ENCODE assay signal across 14 mouse cellular contexts in the genomic region with DNA sequence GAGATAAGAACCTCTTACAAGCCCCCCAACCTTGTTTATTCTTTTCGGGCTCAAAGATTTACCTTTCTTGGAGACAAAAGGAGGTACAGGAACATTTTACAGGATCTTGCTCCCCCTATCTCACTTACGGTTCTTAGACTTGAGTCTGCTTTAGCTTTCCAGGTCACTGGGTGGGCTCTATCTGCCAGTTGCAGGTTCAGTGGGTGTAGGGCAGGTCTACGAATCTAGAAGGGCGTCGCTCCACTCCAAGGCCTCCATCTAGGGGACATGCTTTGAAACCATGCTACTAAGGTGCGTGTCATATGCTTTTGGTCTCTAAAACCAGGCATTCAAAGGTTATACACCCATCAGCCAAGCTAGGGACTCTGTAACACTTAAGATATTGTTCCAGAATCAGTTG. TPM values are rescaled to one million over a fixed set of nuclear protein-coding genes. Genes with fewer than 3 reads are reported as not detected.
DNase-seq lines count a peak whose midpoint lies in the region; ATAC-seq lines count a peak whose summit lies in the region.
"Had no signal": no experiment of that assay in that cellular context is flagged by ENCODE, and none has a peak within 500 bp of the region (broad histone marks: within the 10 kb centered on the region; RNA-seq: fewer than 3 reads in every experiment).

No protein-coding gene starts in this region.

- H3K9me3 ChIP-seq in kidney, embryonic 14.5 days (ENCODE audit: control insufficient read depth, low read length): no peaks in the 10 kb centered on the region
- no peaks in the 10 kb centered on the region for H3K9me3 ChIP-seq in kidney, embryonic 15.5 days (replicated peaks)
- H3K9me3 ChIP-seq in hindbrain, embryonic 14.5 days (ENCODE audit: control insufficient read depth, low read length): no peaks in the 10 kb centered on the region
- no peaks in the 10 kb centered on the region for H3K9me3 ChIP-seq in midbrain, embryonic 14.5 days (ENCODE audit: control insufficient read depth, low read length)
- H3K9me3 ChIP-seq: heart, embryonic 15.5 days; lung, embryonic 15.5 days had no signal

- H3K4me1 ChIP-seq in kidney, embryonic 14.5 days (ENCODE audit: control insufficient read depth, insufficient read depth, low read length): peaks cover 2% of the 10 kb centered on the region; the same call in 1 of the 2 replicates
- H3K4me1 ChIP-seq in kidney, embryonic 15.5 days: peaks cover 5% of the 10 kb centered on the region
- peaks cover 9% of the 10 kb centered on the region; the same call in 1 of the 2 replicates for H3K4me1 ChIP-seq in hindbrain, embryonic 14.5 days (replicated peaks; ENCODE audit: control insufficient read depth, insufficient read depth, low read length)
- H3K4me1 ChIP-seq in midbrain, embryonic 14.5 days (ENCODE audit: control insufficient read depth, insufficient read depth, low read length): peaks cover 20% of the 10 kb centered on the region

- ATAC-seq in kidney, embryonic 14.5 days (ENCODE audit: low FRiP score, low TSS enrichment): no peak
- no peak for ATAC-seq in kidney, embryonic 15.5 days (replicated peaks; ENCODE audit: low FRiP score)
- ATAC-seq in hindbrain, embryonic 14.5 days (ENCODE audit: low FRiP score): no peak
- ATAC-seq in midbrain, embryonic 14.5 days (ENCODE audit: low FRiP score, low TSS enrichment): no peak
- ATAC-seq: activated CD4-positive, CD25-positive, alpha-beta regulatory T cell, adult 4 months had no signal

- H3K4me3 ChIP-seq in kidney, embryonic 14.5 days (ENCODE audit: low read length): no peak overlapping the region
- no peak overlapping the region for H3K4me3 ChIP-seq in kidney, embryonic 15.5 days (replicated peaks)
- no peak overlapping the region for H3K4me3 ChIP-seq in hindbrain, embryonic 14.5 days (replicated peaks; ENCODE audit: low read length)
- H3K4me3 ChIP-seq in midbrain, embryonic 14.5 days (replicated peaks; ENCODE audit: low read depth, low read length): no peak overlapping the region
- H3K4me3 ChIP-seq: heart, embryonic 15.5 days; lung, embryonic 15.5 days had no signal

- H3K4me2 ChIP-seq in kidney, embryonic 14.5 days (replicated peaks; ENCODE audit: low read depth, low read length): no peak overlapping the region
- H3K4me2 ChIP-seq in kidney, embryonic 15.5 days: no peak overlapping the region
- H3K4me2 ChIP-seq in hindbrain, embryonic 14.5 days (replicated peaks): no peak overlapping the region
- no peak overlapping the region for H3K4me2 ChIP-seq in midbrain, embryonic 14.5 days (ENCODE audit: low read length)
- H3K4me2 ChIP-seq: heart, embryonic 15.5 days; lung, embryonic 15.5 days had no signal

- DNase-seq in c-Kit-positive CD71-negative TER-119-negative erythroid progenitor cells, embryonic 14.5 days (ENCODE audit: low read depth): peak; percentile 24
- no peak for DNase-seq in hindbrain, embryonic 14.5 days (ENCODE audit: low spot score)
- DNase-seq in midbrain, embryonic 14.5 days: no peak
- no peak for DNase-seq in gastrocnemius, adult 18-20 months (ENCODE audit: low spot score)
- no peak for DNase-seq in adipocyte (ENCODE audit: low spot score)
- DNase-seq: cerebellum, adult 11-12 months; kidney, postnatal 14 days; spleen, adult 18-20 months had no signal

- H3K36me3 ChIP-seq in kidney, embryonic 14.5 days (ENCODE audit: control insufficient read depth, insufficient read depth, low read length): peaks cover 22% of the 10 kb centered on the region
- peaks cover 26% of the 10 kb centered on the region for H3K36me3 ChIP-seq in kidney, embryonic 15.5 days
- 0 out of 2 replicates have a peak, but pooled peaks cover 5% of the 10 kb centered on the region for H3K36me3 ChIP-seq in hindbrain, embryonic 14.5 days (replicated peaks; ENCODE audit: control insufficient read depth, insufficient read depth)
- no peaks in the 10 kb centered on the region for H3K36me3 ChIP-seq in midbrain, embryonic 14.5 days (ENCODE audit: control insufficient read depth, insufficient read depth, low read length)

- no peak overlapping the region for H3K9ac ChIP-seq in kidney, embryonic 14.5 days (ENCODE audit: low read depth, low read length)
- no peak overlapping the region for H3K9ac ChIP-seq in kidney, embryonic 15.5 days
- no peak overlapping the region for H3K9ac ChIP-seq in hindbrain, embryonic 14.5 days
- no peak overlapping the region for H3K9ac ChIP-seq in midbrain, embryonic 14.5 days (replicated peaks; ENCODE audit: low read length)
- H3K9ac ChIP-seq: heart, embryonic 15.5 days; lung, embryonic 15.5 days had no signal

- no peaks in the 10 kb centered on the region for H3K27me3 ChIP-seq in kidney, embryonic 14.5 days (ENCODE audit: control insufficient read depth, insufficient read depth, low read length)
- no peaks in the 10 kb centered on the region for H3K27me3 ChIP-seq in kidney, embryonic 15.5 days
- H3K27me3 ChIP-seq in hindbrain, embryonic 14.5 days (ENCODE audit: control insufficient read depth, insufficient read depth, low read length): no peaks in the 10 kb centered on the region
- H3K27me3 ChIP-seq in midbrain, embryonic 14.5 days (ENCODE audit: control insufficient read depth, insufficient read depth, low read length): no peaks in the 10 kb centered on the region
- H3K27me3 ChIP-seq: heart, embryonic 15.5 days; lung, embryonic 15.5 days had no signal

- WGBS in kidney, embryonic 14.5 days: 78% methylated on average over 6 of the region's 6 CpGs
- WGBS in kidney, embryonic 15.5 days: 78% methylated on average over 6 of the region's 6 CpGs
- WGBS in hindbrain, embryonic 14.5 days: 59% methylated on average over 6 of the region's 6 CpGs
- 70% methylated on average over 6 of the region's 6 CpGs for WGBS in midbrain, embryonic 14.5 days

- H3K27ac ChIP-seq in kidney, embryonic 14.5 days (ENCODE audit: low read depth, low read length): 0 out of 2 replicates have a peak overlapping the region, but pooled peaks have one; percentile 11
- no peak overlapping the region for H3K27ac ChIP-seq in kidney, embryonic 15.5 days
- H3K27ac ChIP-seq in hindbrain, embryonic 14.5 days: peak overlapping the region; percentile 21; the same call in 1 of the 2 replicates
- H3K27ac ChIP-seq in midbrain, embryonic 14.5 days (replicated peaks; ENCODE audit: low read depth, low read length): peak overlapping the region; percentile 77
- H3K27ac ChIP-seq: heart, embryonic 15.5 days; lung, embryonic 15.5 days had no signal

RNA-seq across cellular contexts. Expression of a gene that starts 18.2 kb away (rescaled TPM):
- 25.0 and 28.4 TPM in 2 replicates for polyA plus RNA-seq in kidney, embryonic 14.5 days (2014; fragmentation: Nextera tagmentation; extraction: Ambion mirVana)
- 31.8 and 37.5 TPM in 2 replicates for polyA plus RNA-seq in kidney, embryonic 15.5 days (2015; fragmentation: Nextera tagmentation; extraction: Ambion mirVana)
- polyA plus RNA-seq in hindbrain, embryonic 14.5 days (2014; fragmentation: Nextera tagmentation; extraction: Ambion mirVana): 99.9 and 117 TPM in 2 replicates
- 99.9 and 129 TPM in 2 replicates for polyA plus RNA-seq in midbrain, embryonic 14.5 days (2014; fragmentation: Nextera tagmentation; extraction: Ambion mirVana)
- total RNA-seq in gastrocnemius, adult 18-20 months (2021): 10 to 100 TPM; 10.8 to 16.1 TPM

RNA-seq across cellular contexts. Expression of a gene that starts 19.4 kb away (rescaled TPM):
- polyA plus RNA-seq in kidney, embryonic 14.5 days (2014; fragmentation: Nextera tagmentation; extraction: Ambion mirVana): 7.0 and 10.8 TPM in 2 replicates
- polyA plus RNA-seq in kidney, embryonic 15.5 days (2015; fragmentation: Nextera tagmentation; extraction: Ambion mirVana): 9.0 and 11.4 TPM in 2 replicates
- 51.0 and 52.5 TPM in 2 replicates for polyA plus RNA-seq in hindbrain, embryonic 14.5 days (2014; fragmentation: Nextera tagmentation; extraction: Ambion mirVana)
- polyA plus RNA-seq in midbrain, embryonic 14.5 days (2014; fragmentation: Nextera tagmentation; extraction: Ambion mirVana): 58.6 and 72.6 TPM in 2 replicates
- 1 to 10 TPM; 2.5 to 4.2 TPM for total RNA-seq in gastrocnemius, adult 18-20 months (2021)

RNA-seq across cellular contexts. Expression of a gene that starts 36.0 kb away (rescaled TPM):
- 9.6 and 10.4 TPM in 2 replicates for polyA plus RNA-seq in kidney, embryonic 14.5 days (2014; fragmentation: Nextera tagmentation; extraction: Ambion mirVana)
- 13.8 and 18.8 TPM in 2 replicates for polyA plus RNA-seq in kidney, embryonic 15.5 days (2015; fragmentation: Nextera tagmentation; extraction: Ambion mirVana)
- polyA plus RNA-seq in hindbrain, embryonic 14.5 days (2014; fragmentation: Nextera tagmentation; extraction: Ambion mirVana): 2.6 and 5.4 TPM in 2 replicates
- polyA plus RNA-seq in midbrain, embryonic 14.5 days (2014; fragmentation: Nextera tagmentation; extraction: Ambion mirVana): 1.5 and 5.9 TPM in 2 replicates
- total RNA-seq in gastrocnemius, adult 18-20 months (2021): 1 to 10 TPM; 8.6 to 8.7 TPM

RNA-seq across cellular contexts. Expression of a gene that starts 42.1 kb away (rescaled TPM):
- polyA plus RNA-seq in kidney, embryonic 14.5 days (2014; fragmentation: Nextera tagmentation; extraction: Ambion mirVana): 430 and 578 TPM in 2 replicates
- 369 and 421 TPM in 2 replicates for polyA plus RNA-seq in kidney, embryonic 15.5 days (2015; fragmentation: Nextera tagmentation; extraction: Ambion mirVana)
- 248 and 297 TPM in 2 replicates for polyA plus RNA-seq in hindbrain, embryonic 14.5 days (2014; fragmentation: Nextera tagmentation; extraction: Ambion mirVana)
- 301 and 329 TPM in 2 replicates for polyA plus RNA-seq in midbrain, embryonic 14.5 days (2014; fragmentation: Nextera tagmentation; extraction: Ambion mirVana)
- 10 to 100 TPM; 33.9 to 45.4 TPM for total RNA-seq in gastrocnemius, adult 18-20 months (2021)

RNA-seq across cellular contexts. Expression of a gene that starts 59.1 kb away (rescaled TPM):
- 8.9 and 10.3 TPM in 2 replicates for polyA plus RNA-seq in kidney, embryonic 14.5 days (2014; fragmentation: Nextera tagmentation; extraction: Ambion mirVana)
- 12.3 and 12.6 TPM in 2 replicates for polyA plus RNA-seq in kidney, embryonic 15.5 days (2015; fragmentation: Nextera tagmentation; extraction: Ambion mirVana)
- polyA plus RNA-seq in hindbrain, embryonic 14.5 days (2014; fragmentation: Nextera tagmentation; extraction: Ambion mirVana): 1.9 and 2.2 TPM in 2 replicates
- 1.1 TPM in 2 replicates for polyA plus RNA-seq in midbrain, embryonic 14.5 days (2014; fragmentation: Nextera tagmentation; extraction: Ambion mirVana)
- total RNA-seq in gastrocnemius, adult 18-20 months (2021): 10 to 100 TPM; 74.3 to 82.6 TPM
- total RNA-seq: common myeloid progenitor, adult 5-6 weeks had no signal
